Mouse (Mus musculus): ENCODE results near the gene 2310039H08Rik. TPM values are rescaled to one million over a fixed set of nuclear protein-coding genes. Genes with fewer than 3 reads are reported as not detected.

The 2310039H08Rik gene
- polyA plus RNA-seq, 1 experiment from 2014 or later, result 104 TPM

DNA sequence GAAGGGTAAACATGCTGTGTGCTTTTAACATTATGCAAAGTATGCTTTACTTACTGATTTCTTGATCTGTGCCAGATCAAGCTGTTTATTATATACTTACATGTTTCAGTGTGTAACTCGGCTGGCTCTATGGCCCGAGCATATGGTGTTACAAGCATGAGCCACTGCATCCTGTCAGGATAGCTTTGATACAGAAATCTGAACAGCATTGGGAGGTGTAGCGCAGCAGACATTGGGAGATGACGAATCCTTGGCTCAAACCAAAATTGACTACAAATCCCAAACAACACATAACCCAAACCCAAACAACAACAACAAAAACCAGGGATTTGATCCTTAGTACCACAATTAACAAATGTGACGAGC is 414 bp upstream of the 2310039H08Rik start:
- ATAC-seq, result no peak
- Histone ChIP-seq H3K4me3 (ENCODE audit: low read length) (peak overlapping the region; percentile 88), H3K27me3 (replicated peaks; ENCODE audit: control insufficient read depth, insufficient read depth, low read length) (no peaks in the 10 kb centered on the region), H3K9ac (ENCODE audit: low read depth, low read length) (peak overlapping the region; percentile 91), H3K9me3 (ENCODE audit: control insufficient read depth, low read length) (no peaks in the 10 kb centered on the region), H3K4me1 (ENCODE audit: control insufficient read depth, insufficient read depth, low read length) (peaks cover 12% of the 10 kb centered on the region), H3K4me2 (ENCODE audit: low read depth, low read length) (peak overlapping the region; percentile 75), H3K27ac (ENCODE audit: low read length) (peak overlapping the region; percentile 65), H3K36me3 (ENCODE audit: control insufficient read depth, insufficient read depth, low read length) (peaks cover 14% of the 10 kb centered on the region; the same call in 1 of the 2 replicates)
- WGBS, result 4% methylated on average over 5 of the region's 5 CpGs

DNA sequence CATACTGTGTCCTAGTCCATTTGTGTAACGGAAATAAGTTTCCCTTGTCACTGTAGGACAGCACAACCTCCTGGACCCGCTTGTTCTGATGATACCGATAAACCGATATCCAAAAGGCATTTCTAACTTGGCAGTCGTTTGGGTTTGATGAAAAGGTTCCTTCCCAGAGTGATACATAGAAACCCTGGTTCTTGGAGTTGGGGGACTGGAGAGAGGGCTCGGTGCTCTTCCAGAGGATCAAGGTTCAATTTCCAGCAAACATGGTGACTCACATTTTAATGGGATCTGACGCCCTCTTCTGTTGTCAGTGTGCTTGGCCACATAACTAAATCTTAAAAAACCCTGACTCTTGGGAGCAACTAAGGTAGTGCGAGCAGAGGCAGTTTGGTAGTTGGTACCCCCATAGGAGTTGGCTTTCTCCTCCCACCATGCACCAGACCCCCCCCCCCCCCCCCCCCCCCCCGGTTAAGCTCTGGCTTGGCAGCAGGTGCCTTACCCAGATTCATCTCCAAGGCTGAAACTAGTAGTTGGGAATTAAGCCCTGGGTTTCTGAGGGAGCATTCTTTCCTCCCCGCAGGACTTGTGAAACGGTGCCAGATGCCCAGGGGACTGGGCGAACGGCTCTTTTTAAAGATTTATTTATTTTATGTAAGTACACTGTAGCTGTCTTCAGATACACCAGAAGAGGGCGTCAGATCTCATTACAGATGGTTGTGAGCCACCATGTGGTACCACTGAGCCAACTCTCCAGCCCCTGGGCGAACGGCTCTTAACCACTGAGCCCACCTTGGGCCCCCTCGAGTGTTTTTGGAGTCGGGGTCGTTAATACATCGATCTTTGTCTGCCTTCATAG is 1.1 kb downstream of the 2310039H08Rik start:
- H3K36me3 ChIP-seq (ENCODE audit: control insufficient read depth, insufficient read depth, low read length), result peaks cover 25% of the 10 kb centered on the region; the same call in 1 of the 2 replicates
- no peaks in the 10 kb centered on the region for H3K27me3 ChIP-seq (replicated peaks; ENCODE audit: control insufficient read depth, insufficient read depth, low read length)
- H3K4me1 ChIP-seq (ENCODE audit: control insufficient read depth, insufficient read depth, low read length), result peaks cover 12% of the 10 kb centered on the region
- H3K4me3 ChIP-seq (ENCODE audit: low read length), result peak overlapping the region; percentile 88
- H3K9ac ChIP-seq (ENCODE audit: low read depth, low read length), result peak overlapping the region; percentile 91
- H3K4me2 ChIP-seq (ENCODE audit: low read depth, low read length), result peak overlapping the region; percentile 75
- peak overlapping the region; percentile 90 for H3K27ac ChIP-seq (ENCODE audit: low read length)
- WGBS, result 10% methylated on average over 19 of the region's 20 CpGs
- H3K9me3 ChIP-seq (ENCODE audit: control insufficient read depth, low read length), result no peaks in the 10 kb centered on the region
- peak; percentile 47 for ATAC-seq

DNA sequence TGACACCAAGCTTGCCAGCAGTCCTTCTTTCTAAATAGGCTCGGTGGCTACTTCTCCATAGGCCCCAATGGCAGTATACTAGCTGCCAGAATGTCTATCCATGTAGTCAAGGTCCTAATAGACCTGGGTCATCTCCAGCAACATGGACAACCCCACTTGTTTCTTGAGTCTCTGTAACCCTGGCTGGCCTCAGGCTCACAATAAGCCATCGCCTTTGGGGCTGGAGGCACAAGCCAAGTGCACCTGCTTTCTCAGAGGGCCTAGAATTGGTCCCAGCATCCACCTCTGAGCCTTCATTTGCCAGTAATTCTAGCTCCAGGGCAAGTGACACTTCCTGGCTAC is 1.7 kb downstream of the 2310039H08Rik start:
- Histone ChIP-seq H3K9ac (ENCODE audit: low read depth, low read length) (peak overlapping the region; percentile 91; the same call in 1 of the 2 replicates), H3K27me3 (replicated peaks; ENCODE audit: control insufficient read depth, insufficient read depth, low read length) (no peaks in the 10 kb centered on the region), H3K27ac (ENCODE audit: low read length) (no peak overlapping the region; the same call in 1 of the 2 replicates), H3K9me3 (ENCODE audit: control insufficient read depth, low read length) (no peaks in the 10 kb centered on the region), H3K4me1 (ENCODE audit: control insufficient read depth, insufficient read depth, low read length) (peaks cover 12% of the 10 kb centered on the region), H3K4me3 (ENCODE audit: low read length) (peak overlapping the region; percentile 88; the same call in 1 of the 2 replicates), H3K4me2 (ENCODE audit: low read depth, low read length) (peak overlapping the region; percentile 75; the same call in 1 of the 2 replicates), H3K36me3 (ENCODE audit: control insufficient read depth, insufficient read depth, low read length) (peaks cover 28% of the 10 kb centered on the region; the same call in 1 of the 2 replicates)
- 40% methylated on average over 2 of the region's 2 CpGs for WGBS
- no peak for ATAC-seq

DNA sequence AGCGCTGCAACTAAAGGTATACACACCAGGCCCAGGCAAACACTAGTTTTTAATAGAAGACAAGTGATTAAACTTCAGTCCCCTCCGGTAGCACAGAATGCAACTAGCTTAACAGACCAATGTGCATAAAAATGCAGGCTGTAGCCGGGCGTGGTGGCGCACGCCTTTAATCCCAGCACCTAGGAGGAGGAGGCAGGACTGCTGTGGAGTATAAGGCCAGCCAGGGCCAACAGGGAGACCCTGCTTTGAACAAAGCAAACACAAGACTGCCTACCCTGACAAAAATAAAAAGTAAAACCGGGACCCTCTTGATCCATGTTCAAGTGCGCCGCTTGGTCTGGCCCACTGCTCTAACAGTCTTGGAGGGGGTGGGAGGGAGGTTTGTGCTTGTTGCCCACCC is 2.6 kb downstream of the 2310039H08Rik start:
- H3K36me3 ChIP-seq (ENCODE audit: control insufficient read depth, insufficient read depth, low read length), result peaks cover 34% of the 10 kb centered on the region; the same call in 1 of the 2 replicates
- no peak overlapping the region for H3K27ac ChIP-seq (ENCODE audit: low read length)
- H3K9me3 ChIP-seq (ENCODE audit: control insufficient read depth, low read length), result no peaks in the 10 kb centered on the region
- H3K4me1 ChIP-seq (ENCODE audit: control insufficient read depth, insufficient read depth, low read length), result peaks cover 12% of the 10 kb centered on the region
- H3K27me3 ChIP-seq (replicated peaks; ENCODE audit: control insufficient read depth, insufficient read depth, low read length), result no peaks in the 10 kb centered on the region
- no peak overlapping the region for H3K9ac ChIP-seq (ENCODE audit: low read depth, low read length)
- H3K4me3 ChIP-seq (ENCODE audit: low read length), result no peak overlapping the region
- WGBS, result 94% methylated on average over 9 of the region's 9 CpGs
- ATAC-seq, result no peak
- no peak overlapping the region for H3K4me2 ChIP-seq (ENCODE audit: low read depth, low read length)

DNA sequence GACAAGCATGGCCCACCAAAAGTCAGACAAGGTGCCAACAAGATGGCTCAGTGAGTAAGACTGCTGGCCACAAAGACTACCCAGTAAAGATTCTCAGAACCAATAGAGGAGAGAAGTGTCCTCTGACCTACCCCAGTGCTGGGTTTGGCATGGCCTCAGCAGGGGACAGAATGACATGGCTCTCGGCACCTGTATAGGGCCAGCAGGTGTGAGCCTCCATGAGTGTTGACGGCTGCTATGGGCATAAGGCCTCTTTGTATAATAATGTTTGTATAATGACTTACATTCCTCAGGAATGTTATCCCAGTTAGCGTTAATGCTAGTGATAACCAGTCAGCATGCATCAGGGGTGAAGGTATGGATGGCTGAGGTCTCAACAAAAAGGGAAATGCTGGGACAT is 3.7 kb downstream of the 2310039H08Rik start:
- H3K27ac ChIP-seq (ENCODE audit: low read length), result no peak overlapping the region
- peaks cover 37% of the 10 kb centered on the region for H3K36me3 ChIP-seq (ENCODE audit: control insufficient read depth, insufficient read depth, low read length)
- H3K27me3 ChIP-seq (replicated peaks; ENCODE audit: control insufficient read depth, insufficient read depth, low read length), result no peaks in the 10 kb centered on the region
- 67% methylated on average over 3 of the region's 3 CpGs for WGBS
- no peak overlapping the region for H3K4me3 ChIP-seq (ENCODE audit: low read length)
- H3K9me3 ChIP-seq (ENCODE audit: control insufficient read depth, low read length), result no peaks in the 10 kb centered on the region
- 0 out of 2 replicates have a peak overlapping the region, but pooled peaks have one; percentile 14 for H3K9ac ChIP-seq (ENCODE audit: low read depth, low read length)
- H3K4me1 ChIP-seq (ENCODE audit: control insufficient read depth, insufficient read depth, low read length), result peaks cover 12% of the 10 kb centered on the region
- H3K4me2 ChIP-seq (ENCODE audit: low read depth, low read length), result no peak overlapping the region
- no peak for ATAC-seq

DNA sequence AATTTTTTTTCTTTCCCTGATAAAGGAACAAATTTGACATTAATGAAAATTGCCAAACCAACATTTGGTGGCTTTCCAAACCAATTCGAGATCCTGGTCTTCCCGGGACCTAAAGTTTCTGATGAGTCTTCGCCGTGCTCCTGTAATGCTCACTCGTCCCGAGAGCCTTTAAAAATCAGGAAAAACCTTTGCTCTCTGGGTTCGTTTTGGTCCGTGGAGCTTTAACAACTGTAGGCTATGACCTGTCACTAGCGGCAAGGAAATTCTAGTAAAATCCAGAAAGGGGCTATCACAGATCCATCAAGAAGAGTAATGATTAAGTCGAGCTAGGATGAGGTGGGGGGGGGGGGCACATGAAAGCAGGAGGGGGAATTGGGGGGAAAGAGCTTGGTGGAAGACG is 9.4 kb downstream of the 2310039H08Rik start:
- 2% methylated on average over 11 of the region's 11 CpGs for WGBS
- Histone ChIP-seq H3K4me1 (ENCODE audit: control insufficient read depth, insufficient read depth, low read length) (peaks cover 2% of the 10 kb centered on the region; the same call in 1 of the 2 replicates), H3K4me3 (ENCODE audit: low read length) (peak overlapping the region; percentile 70), H3K27me3 (replicated peaks; ENCODE audit: control insufficient read depth, insufficient read depth, low read length) (no peaks in the 10 kb centered on the region), H3K9me3 (ENCODE audit: control insufficient read depth, low read length) (no peaks in the 10 kb centered on the region), H3K9ac (ENCODE audit: low read depth, low read length) (peak overlapping the region; percentile 81), H3K36me3 (ENCODE audit: control insufficient read depth, insufficient read depth, low read length) (peaks cover 22% of the 10 kb centered on the region), H3K4me2 (ENCODE audit: low read depth, low read length) (peak overlapping the region; percentile 55), H3K27ac (ENCODE audit: low read length) (peak overlapping the region; percentile 87)
- ATAC-seq, result no peak; the same call in none of the 2 replicates

DNA sequence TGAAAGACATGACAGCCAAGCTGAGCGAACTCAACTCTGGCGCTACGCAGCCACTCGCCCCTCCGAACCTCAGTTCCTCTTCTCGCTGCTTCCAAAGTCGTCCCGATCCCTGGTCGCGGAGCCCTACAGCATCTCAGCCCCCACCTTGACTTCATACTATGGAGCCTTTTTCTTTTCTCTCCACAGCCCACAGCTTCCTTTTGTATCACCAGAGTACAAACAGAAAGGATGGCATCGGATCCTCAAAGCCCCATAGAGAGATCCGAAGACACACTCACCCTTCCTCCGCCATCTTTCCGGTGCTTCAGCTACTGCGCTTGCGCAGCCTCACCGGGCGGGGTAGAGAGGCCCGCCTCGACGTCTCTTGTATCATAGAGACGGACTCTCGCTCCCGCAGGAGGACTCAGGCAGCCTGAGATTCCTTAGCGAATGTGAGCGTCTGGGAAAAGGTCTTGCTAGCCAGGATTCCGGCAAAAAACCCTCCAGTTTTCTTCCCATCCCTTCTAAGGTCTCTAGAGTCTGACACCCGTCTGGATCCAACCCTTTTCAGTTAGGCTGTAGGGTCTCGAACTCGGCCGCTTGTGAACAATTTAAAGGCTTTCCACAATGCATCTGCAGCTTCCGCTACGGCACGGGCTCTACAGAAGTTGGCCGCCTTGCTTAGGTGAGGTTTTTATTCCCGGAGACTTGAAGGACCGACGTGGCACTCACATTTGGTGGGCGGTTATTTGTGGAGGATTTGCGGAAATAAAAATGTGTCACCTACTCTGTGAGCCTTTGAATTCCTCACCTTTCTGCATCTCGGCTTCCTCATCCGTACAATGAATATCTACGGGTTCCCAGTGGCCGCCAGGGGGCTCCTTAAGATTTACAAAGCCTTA is 10.1 kb downstream of the 2310039H08Rik start, which contains the start of gene Rpl7l1:
Rpl7l1 (minus strand) TSS at position 332 of the 881 bp plus-strand sequence.
- H3K9me3 ChIP-seq (ENCODE audit: control insufficient read depth, low read length), result no peaks in the 10 kb centered on the region
- peak; percentile 97 for ATAC-seq

DNA sequence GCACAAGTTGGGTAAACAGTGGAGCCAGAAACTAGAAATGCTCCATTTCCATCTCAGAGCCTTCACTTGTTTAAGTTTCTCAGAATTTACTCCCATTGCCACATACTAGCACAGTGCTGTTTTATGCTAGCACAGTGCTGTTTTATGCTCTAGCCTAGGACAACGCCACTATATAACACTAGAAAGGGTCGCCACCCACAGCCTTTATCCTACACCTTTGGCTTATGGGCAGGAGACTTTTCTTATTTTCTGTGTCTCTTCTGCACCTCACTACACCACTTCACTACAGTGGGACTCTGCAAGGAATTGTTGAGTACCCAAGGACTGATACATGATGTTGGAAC is 10.8 kb downstream of the 2310039H08Rik start:
- ATAC-seq, result no peak
- peaks cover 2% of the 10 kb centered on the region; the same call in 1 of the 2 replicates for H3K4me1 ChIP-seq (ENCODE audit: control insufficient read depth, insufficient read depth, low read length)

More for the DNA sequence above, 10.1 kb downstream of the 2310039H08Rik start, which contains the start of gene Rpl7l1:
- Histone ChIP-seq H3K27ac (ENCODE audit: low read length) (peak within 1 kb of the TSS; percentile 87), H3K4me3 (ENCODE audit: low read length) (peak within 1 kb of the TSS; percentile 70), H3K4me1 (ENCODE audit: control insufficient read depth, insufficient read depth, low read length) (peaks cover 2% of the 10 kb centered on the region; the same call in 1 of the 2 replicates), H3K27me3 (replicated peaks; ENCODE audit: control insufficient read depth, insufficient read depth, low read length) (no peaks in the 10 kb centered on the region), H3K9ac (ENCODE audit: low read depth, low read length) (peak within 1 kb of the TSS; percentile 81), H3K36me3 (ENCODE audit: control insufficient read depth, insufficient read depth, low read length) (peaks cover 20% of the 10 kb centered on the region), H3K4me2 (ENCODE audit: low read depth, low read length) (peak within 1 kb of the TSS; percentile 55)
- WGBS, result under 1% methylated on average over 44 of the region's 44 CpGs

DNA sequence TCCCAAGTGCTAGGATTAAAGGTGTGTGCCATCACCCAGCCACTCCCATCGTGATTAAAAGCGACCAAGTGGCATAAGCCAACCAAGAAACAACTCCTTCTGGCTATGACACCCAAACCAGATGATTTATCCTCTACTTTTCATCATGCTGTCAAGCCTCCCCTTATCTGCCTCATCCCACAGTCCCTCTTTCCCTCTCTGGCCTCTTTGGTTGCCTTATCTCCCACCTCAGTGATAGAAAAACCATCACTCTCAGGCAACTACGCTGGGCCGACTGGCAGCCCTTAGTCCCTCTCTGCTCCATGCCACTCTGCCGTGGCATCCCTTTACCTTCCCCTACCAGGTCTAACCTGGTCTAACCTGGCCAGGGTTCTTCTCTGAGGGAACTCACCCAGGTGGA is 14.5 kb downstream of the 2310039H08Rik start:
- Histone ChIP-seq H3K4me1 (ENCODE audit: control insufficient read depth, insufficient read depth, low read length) (peaks cover 2% of the 10 kb centered on the region; the same call in 1 of the 2 replicates), H3K36me3 (ENCODE audit: control insufficient read depth, insufficient read depth, low read length) (no peaks in the 10 kb centered on the region), H3K4me3 (ENCODE audit: low read length) (no peak overlapping the region), H3K27ac (ENCODE audit: low read length) (no peak overlapping the region), H3K27me3 (replicated peaks; ENCODE audit: control insufficient read depth, insufficient read depth, low read length) (no peaks in the 10 kb centered on the region), H3K9ac (ENCODE audit: low read depth, low read length) (no peak overlapping the region), H3K9me3 (ENCODE audit: control insufficient read depth, low read length) (no peaks in the 10 kb centered on the region), H3K4me2 (ENCODE audit: low read depth, low read length) (no peak overlapping the region)
- WGBS, result 94% methylated on average over 5 of the region's 5 CpGs
- ATAC-seq, result no peak

More for the DNA sequence above, 10.8 kb downstream of the 2310039H08Rik start:
- Histone ChIP-seq H3K27me3 (replicated peaks; ENCODE audit: control insufficient read depth, insufficient read depth, low read length) (no peaks in the 10 kb centered on the region), H3K4me2 (ENCODE audit: low read depth, low read length) (peak overlapping the region; percentile 49), H3K9me3 (ENCODE audit: control insufficient read depth, low read length) (no peaks in the 10 kb centered on the region), H3K9ac (ENCODE audit: low read depth, low read length) (peak overlapping the region; percentile 81), H3K36me3 (ENCODE audit: control insufficient read depth, insufficient read depth, low read length) (peaks cover 15% of the 10 kb centered on the region), H3K4me3 (ENCODE audit: low read length) (peak overlapping the region; percentile 70), H3K27ac (ENCODE audit: low read length) (peak overlapping the region; percentile 59)
- 73% methylated on average over 2 of the region's 2 CpGs for WGBS

Data from intestine, embryonic 16.5 days (tissue).